Mouse (Mus musculus) thymus, adult 2 months (tissue): ENCODE results near the gene Hs3st5. TPM values are rescaled to one million over a fixed set of nuclear protein-coding genes. Genes with fewer than 3 reads are reported as not detected.
"Not testable (repeated sequence)": the region's sequence is repeated elsewhere in the genome, so short reads cannot be mapped to it uniquely, and the experiment has no call there.

Source experiments
- DNase-seq: peaks from one replicate; pipeline ENCODE4 v3.0.0; 2021
- H3K27ac ChIP-seq: fragments of 200-500 bp; 2 replicates; pipeline ENCODE4 v1.5.1; 2012; ENCODE audit warnings: low read length, control low read depth; ENCODE audit not compliant: control insufficient read depth, insufficient read depth
- H3K27me3 ChIP-seq: fragments of 200-500 bp; 2 replicates; pipeline ENCODE4 v1.6.1; 2012; ENCODE audit warnings: mild to moderate bottlenecking, low read length, moderate library complexity, mixed read lengths; ENCODE audit not compliant: control insufficient read depth, insufficient read depth
- H3K36me3 ChIP-seq: fragments of 200-500 bp; 2 replicates; pipeline ENCODE4 v1.6.1; 2012; ENCODE audit warnings: mild to moderate bottlenecking, low read length, moderate library complexity; ENCODE audit not compliant: control insufficient read depth, insufficient read depth
- H3K4me1 ChIP-seq: fragments of 200-500 bp; replicated peaks from 2 replicates; pipeline ENCODE4 v1.6.1; 2012; ENCODE audit warnings: low read length; ENCODE audit not compliant: control insufficient read depth, insufficient read depth
- H3K4me3 ChIP-seq: fragments of 200-500 bp; 2 replicates; pipeline ENCODE4 v1.5.1; 2012; ENCODE audit warnings: mild to moderate bottlenecking, low read length, control low read depth, moderate library complexity; ENCODE audit not compliant: control insufficient read depth, insufficient read depth
- CTCF ChIP-seq: fragments of 200-500 bp; IDR thresholded peaks from 2 replicates; pipeline ENCODE4 v1.5.1; 2012; ENCODE audit warnings: mild to moderate bottlenecking, control low read depth, low read length, moderate library complexity, borderline replicate concordance; ENCODE audit not compliant: control insufficient read depth, poor library complexity, insufficient read depth; ENCODE audit errors: extremely low read depth
- POLR2A ChIP-seq: fragments of 200-500 bp; IDR thresholded peaks from 2 replicates; pipeline ENCODE4 v1.6.1; 2012; ENCODE audit warnings: mild to moderate bottlenecking, low read length, control low read depth, moderate library complexity; ENCODE audit not compliant: control insufficient read depth, poor library complexity, insufficient read depth; ENCODE audit errors: extremely low read depth
- WGBS: fragments of 180-500 bp; shearing (Covaris S2); methylation state at CpG from one replicate; pipeline ENCODE4 v1.1.7; 2018; 5-methylcytosine and 5-hydroxymethylcytosine counted together
- polyA plus RNA-seq: library from polyadenylated mRNA; depleted of rRNA; stranded (reverse); fragments of >200 nt; gene quantifications from 2 replicates; pipeline ENCODE4 v1.2.3, GENCODE M21; 2012

The Hs3st5 gene
- polyA plus RNA-seq, 1 experiment, result 0.18 TPM

GRCm38 (mm10) chr10:36578375-36579145 is 71.9 kb downstream of the Hs3st5 start:
- H3K27ac ChIP-seq, result no peak overlapping the region
- no peak for DNase-seq
- no peaks in the 10 kb centered on the region for H3K4me1 ChIP-seq
- no peaks in the 10 kb centered on the region for H3K36me3 ChIP-seq
- no peak overlapping the region for H3K4me3 ChIP-seq
- H3K27me3 ChIP-seq, result no peaks in the 10 kb centered on the region
- WGBS, result 87% methylated on average over 4 of the region's 4 CpGs
- no peak for TF ChIP-seq CTCF
- TF ChIP-seq POLR2A, result no peak

- Histone ChIP-seq H3K36me3 (no peaks in the 10 kb centered on the region), H3K4me3 (no peak overlapping the region), H3K27me3 (no peaks in the 10 kb centered on the region), H3K4me1 (no peaks in the 10 kb centered on the region), H3K27ac (no peak overlapping the region)
- WGBS, result 80% methylated on average over 1 of the region's 1 CpGs
- DNase-seq, result no peak
- no peak for TF ChIP-seq POLR2A
- TF ChIP-seq CTCF, result no peak
These were observed 103.8 kb downstream of the Hs3st5 start for GRCm38 (mm10) chr10:36610400-36610799.

- H3K4me1 ChIP-seq, H3K27me3 ChIP-seq, H3K4me3 ChIP-seq, H3K27ac ChIP-seq, H3K36me3 ChIP-seq, DNase-seq: not testable (repeated sequence)
- 96% methylated on average over 1 of the region's 1 CpGs for WGBS
These were observed 104.8 kb downstream of the Hs3st5 start for GRCm38 (mm10) chr10:36611415-36611814.

GRCm38 (mm10) chr10:36623037-36623436 is 116.4 kb downstream of the Hs3st5 start:
- Histone ChIP-seq H3K27me3 (no peaks in the 10 kb centered on the region), H3K4me3 (no peak overlapping the region), H3K36me3 (no peaks in the 10 kb centered on the region), H3K4me1 (no peaks in the 10 kb centered on the region), H3K27ac (no peak overlapping the region)
- no peak for DNase-seq
- 100% methylated on average over 1 of the region's 1 CpGs for WGBS
- no peak for TF ChIP-seq POLR2A
- TF ChIP-seq CTCF, result no peak

GRCm38 (mm10) chr10:36627952-36628351 is 121.3 kb downstream of the Hs3st5 start:
- TF ChIP-seq POLR2A (no peak), CTCF (no peak)
- Histone ChIP-seq H3K27me3 (no peaks in the 10 kb centered on the region), H3K36me3 (no peaks in the 10 kb centered on the region), H3K4me3 (no peak overlapping the region), H3K27ac (no peak overlapping the region), H3K4me1 (no peaks in the 10 kb centered on the region)
- 92% methylated on average over 4 of the region's 4 CpGs for WGBS
- DNase-seq, result no peak

GRCm38 (mm10) chr10:36631746-36632145 is 125.1 kb downstream of the Hs3st5 start:
- H3K4me1 ChIP-seq, result no peaks in the 10 kb centered on the region
- TF ChIP-seq CTCF (no peak), POLR2A (no peak)
- WGBS, result 85% methylated on average over 1 of the region's 1 CpGs
- DNase-seq, result no peak
- no peak overlapping the region for H3K27ac ChIP-seq
- no peaks in the 10 kb centered on the region for H3K36me3 ChIP-seq
- H3K27me3 ChIP-seq, result no peaks in the 10 kb centered on the region
- H3K4me3 ChIP-seq, result no peak overlapping the region

GRCm38 (mm10) chr10:36650653-36651052 is 144.0 kb downstream of the Hs3st5 start:
- H3K4me3 ChIP-seq, result no peak overlapping the region
- DNase-seq, result no peak
- WGBS, result 25% methylated on average over 5 of the region's 5 CpGs
- H3K27me3 ChIP-seq, result no peaks in the 10 kb centered on the region
- H3K27ac ChIP-seq, result no peak overlapping the region
- no peaks in the 10 kb centered on the region for H3K4me1 ChIP-seq
- TF ChIP-seq CTCF (no peak), POLR2A (no peak)
- H3K36me3 ChIP-seq, result no peaks in the 10 kb centered on the region
